Mouse (Mus musculus) liver, adult 2 months (tissue): ENCODE measurements at regions not wholly inside any gene's neighbourhood (a gene's known extent, or its start where the extent isn't known, plus 50 kb on each side); places are given as distances from the start of the nearest gene placed in this dataset.

Experiments
- DNase-seq: peaks from one replicate; pipeline ENCODE4 v3.0.0-alpha.2; 2011; ENCODE audit warnings: low read depth, low spot score; ENCODE audit errors: extremely low read depth
- H3K27ac ChIP-seq: fragments of 200-500 bp; replicated peaks from 2 replicates; pipeline ENCODE4 v1.5.1; 2012; ENCODE audit warnings: low read depth, mild to moderate bottlenecking, control low read depth, inconsistent platforms, low read length; ENCODE audit not compliant: insufficient read depth
- H3K27me3 ChIP-seq: fragments of 200-500 bp; 2 replicates; pipeline ENCODE4 v1.6.1; 2012; ENCODE audit warnings: mild to moderate bottlenecking, moderate library complexity, low read length, inconsistent platforms; ENCODE audit not compliant: control insufficient read depth, insufficient read depth
- H3K36me3 ChIP-seq: fragments of 200-500 bp; 2 replicates; pipeline ENCODE4 v1.6.1; 2012; ENCODE audit warnings: low read length, inconsistent platforms; ENCODE audit not compliant: control insufficient read depth, insufficient read depth
- H3K4me1 ChIP-seq: fragments of 200-500 bp; 2 replicates; pipeline ENCODE4 v1.6.1; 2011; ENCODE audit warnings: low read length; ENCODE audit not compliant: control insufficient read depth, insufficient read depth
- H3K4me3 ChIP-seq: fragments of 200-500 bp; 2 replicates; pipeline ENCODE4 v1.5.1; 2011; ENCODE audit warnings: low read depth, mild to moderate bottlenecking, control low read depth, low read length, moderate library complexity; ENCODE audit not compliant: insufficient read depth
- H3K79me2 ChIP-seq: fragments of 200-500 bp; 2 replicates; pipeline ENCODE4 v1.6.1; 2012; ENCODE audit warnings: inconsistent platforms, mild to moderate bottlenecking, low read length, moderate library complexity; ENCODE audit not compliant: control insufficient read depth, insufficient read depth
- H3K9ac ChIP-seq: fragments of 200-500 bp; 2 replicates; pipeline ENCODE4 v1.6.1; 2012; ENCODE audit warnings: low read depth, mild to moderate bottlenecking, control low read depth, inconsistent platforms, low read length
- CTCF ChIP-seq: fragments of 200-500 bp; IDR thresholded peaks from 2 replicates; pipeline ENCODE4 v1.5.1; 2011; ENCODE audit warnings: low read depth, low read length, control low read depth
- POLR2A ChIP-seq: fragments of 200-500 bp; IDR thresholded peaks from 2 replicates; pipeline ENCODE4 v1.6.1; 2011; ENCODE audit warnings: low read length, control low read depth; ENCODE audit not compliant: insufficient read depth; ENCODE audit errors: extremely low read depth
- WGBS: fragments of 180-500 bp; shearing (Covaris S2); methylation state at CpG from one replicate; pipeline ENCODE4 v1.1.7; 2018; 5-methylcytosine and 5-hydroxymethylcytosine counted together

GRCm38 (mm10) chr8:118042253-118042860 is 240.6 kb upstream of the Mphosph6 start:
- Histone ChIP-seq H3K9ac (no peak overlapping the region), H3K79me2 (no peaks in the 10 kb centered on the region), H3K4me1 (no peaks in the 10 kb centered on the region), H3K36me3 (no peaks in the 10 kb centered on the region), H3K27ac (no peak overlapping the region), H3K27me3 (no peaks in the 10 kb centered on the region), H3K4me3 (no peak overlapping the region)
- no peak for TF ChIP-seq CTCF
- no peak for TF ChIP-seq POLR2A
- no peak for DNase-seq
- 89% methylated on average over 10 of the region's 10 CpGs for WGBS

- TF ChIP-seq POLR2A, result no peak
- TF ChIP-seq CTCF, result no peak
- peak; percentile 0 for DNase-seq
- H3K4me3 ChIP-seq, result no peak overlapping the region
- no peak overlapping the region for H3K27ac ChIP-seq
- H3K36me3 ChIP-seq, result no peaks in the 10 kb centered on the region
- WGBS, result 83% methylated on average over 6 of the region's 6 CpGs
- no peaks in the 10 kb centered on the region for H3K4me1 ChIP-seq
- H3K79me2 ChIP-seq, result no peaks in the 10 kb centered on the region
- no peaks in the 10 kb centered on the region for H3K27me3 ChIP-seq
- H3K9ac ChIP-seq, result no peak overlapping the region
Observed at GRCm38 (mm10) chr8:118041253-118041652, 239.5 kb upstream of the Mphosph6 start.

DNA sequence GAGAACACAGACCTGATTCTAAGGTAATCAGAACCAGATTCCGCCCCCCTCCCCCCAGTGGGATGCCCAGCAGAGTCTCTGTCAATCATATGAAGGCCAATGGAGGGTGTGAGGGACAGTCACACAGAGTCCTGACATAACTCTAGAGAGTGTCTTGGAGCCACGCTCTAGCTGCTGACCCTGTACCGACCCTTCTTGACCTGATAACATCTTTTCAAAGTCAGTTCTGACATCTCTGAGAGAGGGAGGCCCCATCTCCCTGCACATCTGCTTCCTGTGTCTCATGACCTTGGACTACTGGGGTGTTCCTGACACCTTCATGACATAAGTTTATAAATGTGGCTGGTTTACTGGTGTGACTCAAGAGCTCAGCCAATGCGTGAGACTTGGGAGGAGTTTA is 236.1 kb upstream of the Mphosph6 start:
- Histone ChIP-seq H3K36me3 (no peaks in the 10 kb centered on the region), H3K79me2 (no peaks in the 10 kb centered on the region), H3K27ac (no peak overlapping the region), H3K27me3 (no peaks in the 10 kb centered on the region), H3K4me1 (no peaks in the 10 kb centered on the region), H3K4me3 (no peak overlapping the region), H3K9ac (no peak overlapping the region)
- no peak for DNase-seq
- 63% methylated on average over 4 of the region's 4 CpGs for WGBS
- TF ChIP-seq CTCF, result no peak
- TF ChIP-seq POLR2A, result no peak

DNA sequence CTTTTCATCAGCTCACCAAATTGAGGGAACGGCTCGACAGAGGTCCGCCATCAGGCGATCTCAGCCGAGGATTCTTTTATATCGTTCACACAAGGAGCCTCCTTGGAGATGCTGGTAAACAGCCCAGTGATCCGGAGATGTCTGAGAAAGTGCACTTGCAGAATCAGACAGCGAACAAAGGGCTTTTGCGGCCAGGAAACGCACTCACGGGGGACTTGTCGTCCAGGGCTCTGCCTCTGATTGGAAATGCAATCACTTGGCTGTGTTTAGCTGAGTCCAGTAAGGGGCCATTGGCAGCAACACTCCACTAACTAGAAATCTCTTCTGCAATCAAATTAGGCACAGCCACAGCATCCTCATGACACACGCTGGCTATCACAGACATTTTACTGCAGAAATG is 232.3 kb upstream of the Mphosph6 start:
- no peak overlapping the region for H3K4me3 ChIP-seq
- no peaks in the 10 kb centered on the region for H3K36me3 ChIP-seq
- TF ChIP-seq CTCF (no peak), POLR2A (no peak)
- no peaks in the 10 kb centered on the region for H3K79me2 ChIP-seq
- no peak for DNase-seq
- H3K27me3 ChIP-seq, result no peaks in the 10 kb centered on the region
- WGBS, result 79% methylated on average over 13 of the region's 13 CpGs
- H3K9ac ChIP-seq, result no peak overlapping the region
- no peaks in the 10 kb centered on the region for H3K4me1 ChIP-seq
- H3K27ac ChIP-seq, result no peak overlapping the region

DNA sequence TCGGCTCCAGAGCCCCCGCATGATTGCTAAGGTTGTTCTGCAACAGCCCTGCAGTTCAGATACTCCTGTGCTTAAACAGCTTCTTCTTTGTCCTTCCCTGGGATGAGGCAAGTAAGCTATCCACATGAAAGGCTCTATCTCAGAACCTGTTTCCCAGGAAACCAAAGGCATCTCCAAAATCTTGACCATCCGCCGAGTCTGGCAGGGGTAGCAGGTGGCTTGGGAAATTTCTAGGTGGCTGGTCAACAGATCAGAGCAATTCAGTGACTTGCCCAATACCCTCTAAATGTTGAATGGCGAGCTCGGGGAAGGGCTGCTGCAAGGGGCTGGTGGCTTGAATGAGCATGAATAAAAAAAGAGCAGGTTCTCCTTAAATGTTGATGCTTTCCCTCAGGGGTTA is 229.7 kb upstream of the Mphosph6 start:
- H3K4me3 ChIP-seq, result no peak overlapping the region
- no peaks in the 10 kb centered on the region for H3K36me3 ChIP-seq
- H3K9ac ChIP-seq, result no peak overlapping the region
- TF ChIP-seq POLR2A (no peak), CTCF (no peak)
- WGBS, result 61% methylated on average over 6 of the region's 6 CpGs
- no peak for DNase-seq
- H3K27ac ChIP-seq, result no peak overlapping the region
- no peaks in the 10 kb centered on the region for H3K4me1 ChIP-seq
- H3K27me3 ChIP-seq, result no peaks in the 10 kb centered on the region
- H3K79me2 ChIP-seq, result no peaks in the 10 kb centered on the region

DNA sequence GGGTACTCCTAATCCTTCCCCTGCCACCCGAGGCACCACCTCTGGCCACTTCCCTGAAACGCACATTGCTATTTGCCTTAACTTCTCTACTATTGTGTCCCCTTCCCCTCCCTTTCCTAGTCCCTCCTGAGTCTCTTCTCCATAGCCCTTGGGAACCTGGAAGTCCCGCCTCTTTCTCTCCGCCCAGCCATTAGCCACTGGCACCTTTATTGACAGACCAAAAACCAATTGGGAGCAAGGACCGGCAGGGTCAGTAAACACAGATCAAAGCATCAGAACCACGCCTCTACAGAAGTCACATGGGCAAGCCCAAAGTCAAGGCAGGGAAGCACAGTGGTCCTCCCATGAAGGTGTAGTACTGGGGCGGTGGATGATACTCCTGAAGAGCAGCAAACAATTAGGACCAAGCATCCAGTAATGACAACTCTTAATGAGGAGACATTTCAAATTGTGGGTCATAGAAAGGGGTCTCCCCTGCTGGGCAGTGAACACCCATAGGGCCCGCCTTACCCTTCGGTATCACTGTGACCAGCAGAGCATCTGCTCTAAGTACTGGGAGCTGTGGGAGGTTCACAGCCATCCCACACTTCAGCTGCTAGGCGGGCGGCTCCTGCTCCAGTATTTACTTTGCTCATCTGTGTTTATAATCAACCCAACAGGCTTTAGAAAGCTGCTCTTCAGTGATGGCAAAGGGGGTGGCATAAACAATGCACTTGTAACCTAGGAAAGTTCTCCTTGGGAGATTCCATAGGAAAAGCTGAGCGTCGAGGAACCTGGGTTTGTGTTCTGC is 226.5 kb upstream of the Mphosph6 start:
- H3K27me3 ChIP-seq, result no peaks in the 10 kb centered on the region
- no peak overlapping the region for H3K4me3 ChIP-seq
- H3K27ac ChIP-seq, result no peak overlapping the region
- no peaks in the 10 kb centered on the region for H3K4me1 ChIP-seq
- H3K36me3 ChIP-seq, result no peaks in the 10 kb centered on the region
- no peaks in the 10 kb centered on the region for H3K79me2 ChIP-seq
- DNase-seq, result no peak
- no peak overlapping the region for H3K9ac ChIP-seq
- no peak for TF ChIP-seq CTCF
- 84% methylated on average over 13 of the region's 13 CpGs for WGBS
